Mouse (Mus musculus) retina, embryonic 14.5 days (tissue): ENCODE measurements around the gene 8030411F24Rik.
"Not testable (repeated sequence)": the region's sequence is repeated elsewhere in the genome, so short reads cannot be mapped to it uniquely, and the experiment has no call there.

Experiments
- DNase-seq: peaks from one replicate; pipeline ENCODE4 v3.0.0-alpha.2; 2015; ENCODE audit warnings: low spot score

8030411F24Rik gene

GRCm38 (mm10) chr2:148781709-148782108, at the start of gene 8030411F24Rik:
Gene 8030411F24Rik, plus strand, starts transcription at chr2:148782009.
- DNase-seq: no peak

- peak; percentile 92 for DNase-seq
Measured at GRCm38 (mm10) chr2:148732327-148733000, 49.3 kb upstream of the 8030411F24Rik start, which contains the start of gene Napb. Gene Napb, minus strand, starts transcription at chr2:148732467.

- DNase-seq: no peak
Measured at GRCm38 (mm10) chr2:148743001-148743400, 38.8 kb upstream of the 8030411F24Rik start.

DNA sequence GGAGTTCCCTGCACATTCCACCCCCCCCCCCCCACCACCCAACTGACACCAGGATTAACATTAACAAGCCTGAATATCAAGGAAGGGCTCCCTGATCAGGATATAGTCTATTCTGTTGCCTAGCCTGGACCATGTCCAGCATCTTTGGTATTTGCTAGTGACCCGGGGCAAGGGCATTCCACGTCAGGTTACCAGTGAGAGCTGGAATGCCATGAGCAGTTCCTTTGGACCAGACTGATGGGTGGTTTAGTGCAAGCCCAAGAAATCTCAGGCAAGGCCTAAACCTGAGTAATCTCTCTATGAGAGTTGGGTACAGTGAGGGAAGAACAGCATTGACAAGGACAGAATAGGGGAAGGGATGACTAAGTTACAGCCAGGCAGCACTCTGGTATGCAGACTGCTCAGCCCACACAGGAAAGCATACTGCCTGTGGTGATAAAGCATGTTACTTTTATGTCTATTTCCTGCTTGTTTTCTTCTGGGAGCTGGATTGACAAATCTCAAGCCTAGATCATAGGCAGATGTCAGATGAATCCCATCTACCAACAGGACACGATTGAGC, 37.9 kb upstream of the 8030411F24Rik start:
- no peak for DNase-seq

- DNase-seq: no peak
Measured at GRCm38 (mm10) chr2:148750058-148750457, 31.8 kb upstream of the 8030411F24Rik start, which contains the start of gene Cstl1. Gene Cstl1, plus strand, starts transcription at chr2:148750358.

DNA sequence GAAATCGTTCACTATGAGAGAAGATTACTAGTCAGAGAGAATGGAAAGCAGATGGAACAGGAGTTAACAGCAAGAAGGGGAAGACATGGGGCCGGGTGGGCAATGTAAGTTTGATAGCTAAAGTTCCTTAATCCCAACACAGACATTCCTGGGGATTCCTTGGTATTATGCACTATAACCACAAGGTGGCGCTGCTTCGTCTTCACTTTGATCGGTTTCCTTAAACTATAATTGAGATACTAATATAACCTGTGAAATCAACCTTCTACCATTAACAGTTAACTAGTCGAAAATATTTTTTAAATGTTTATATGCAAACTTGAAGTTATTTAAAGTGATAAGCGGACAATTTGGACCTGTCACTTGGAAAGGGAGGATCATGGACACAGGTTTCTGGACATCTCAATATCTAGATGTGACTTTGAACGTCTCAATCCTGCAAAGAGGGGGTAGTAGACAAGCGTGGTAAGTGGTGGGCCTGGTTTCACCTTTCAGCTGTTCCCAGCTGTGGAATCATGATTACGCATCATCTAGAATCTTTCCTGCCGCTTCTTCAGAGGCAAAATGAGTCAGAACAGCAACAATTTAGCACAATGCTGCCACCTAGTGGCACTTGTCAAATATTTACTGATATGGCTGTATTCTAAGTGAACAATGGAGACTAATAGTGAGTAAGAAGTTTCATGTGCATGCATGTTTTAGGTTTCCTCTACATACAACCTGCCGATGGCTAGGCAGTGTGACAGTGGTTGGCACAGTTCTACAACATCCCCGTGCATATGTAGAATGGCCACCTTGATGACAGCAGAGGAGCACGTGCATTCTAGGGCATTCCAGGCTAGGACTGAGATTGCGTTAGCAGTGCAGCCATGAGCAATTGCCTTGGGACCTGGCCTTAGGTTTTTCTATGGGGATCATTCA, 29.7 kb upstream of the 8030411F24Rik start:
- peak; percentile 93 for DNase-seq

GRCm38 (mm10) chr2:148754310-148754846, 27.4 kb upstream of the 8030411F24Rik start:
- no peak for DNase-seq

- no peak for DNase-seq
Measured at GRCm38 (mm10) chr2:148763648-148764388, 18.0 kb upstream of the 8030411F24Rik start.

DNA sequence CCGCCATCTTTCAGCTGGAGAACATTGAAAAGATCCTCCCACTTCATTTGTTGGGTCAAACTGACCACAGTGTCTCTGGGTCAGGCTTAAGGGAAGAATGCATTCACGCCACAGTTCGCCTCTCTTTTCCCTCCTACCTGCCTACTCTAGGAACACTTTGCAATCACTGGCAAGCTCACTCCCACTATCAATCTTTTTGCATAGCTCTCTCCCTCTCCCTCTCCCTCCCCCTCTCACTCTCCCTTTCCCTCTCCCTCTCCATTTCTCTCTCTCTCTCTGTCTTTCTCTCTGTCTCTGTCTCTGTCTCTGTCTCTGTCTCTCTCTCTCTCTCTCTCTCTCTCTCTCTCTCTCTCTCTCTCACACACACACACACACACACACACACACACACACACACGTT, 10.4 kb upstream of the 8030411F24Rik start, which contains the start of gene Cst11:
TSS of gene Cst11 (minus strand) at position 101 of the 400 bp plus-strand sequence.
- not testable (repeated sequence) for DNase-seq

DNA sequence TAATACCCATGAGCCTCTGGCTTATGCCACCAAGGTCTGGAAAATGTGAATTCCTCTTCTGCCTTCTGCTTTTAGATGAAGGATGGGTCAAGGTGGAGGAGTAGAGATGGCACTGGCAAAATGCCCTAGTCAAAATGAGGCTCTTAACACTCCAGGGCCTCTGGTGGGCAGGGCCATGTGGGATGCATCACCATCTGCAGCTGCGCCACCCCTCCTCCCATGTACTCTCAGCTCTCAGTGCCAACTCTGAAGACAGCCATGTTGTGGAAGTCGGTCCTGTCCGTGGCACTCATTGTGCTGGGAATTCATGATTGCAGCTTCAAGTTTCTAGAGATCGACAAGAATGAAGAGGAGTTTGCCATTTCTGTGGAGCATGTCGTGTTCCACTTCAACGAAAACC, 7.3 kb downstream of the 8030411F24Rik start, which contains the start of gene Cst12:
TSS of gene Cst12 (plus strand) at position 220 of the 400 bp plus-strand sequence.
- no peak for DNase-seq

DNA sequence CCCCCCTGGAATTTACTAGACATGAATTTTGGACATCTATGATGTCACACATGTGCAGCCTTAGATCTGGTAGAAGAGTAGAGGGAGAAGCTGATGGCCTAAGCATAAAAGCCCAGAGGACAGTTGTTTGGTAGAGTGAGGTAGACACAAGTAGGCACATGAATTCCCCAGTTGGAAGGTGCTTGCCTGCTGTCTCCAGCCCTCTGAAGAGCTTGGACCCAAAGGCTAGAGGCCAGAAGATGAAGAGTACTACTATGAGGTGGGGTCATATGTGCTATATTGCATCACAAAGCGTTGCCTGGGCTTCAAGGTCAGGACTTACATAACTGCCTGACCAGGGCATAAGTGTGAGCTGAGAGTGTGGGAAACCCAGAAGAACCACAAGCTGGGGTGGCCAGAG, 16.7 kb downstream of the 8030411F24Rik start, which contains the start of gene Cst8:
TSS of gene Cst8 (plus strand) at position 301 of the 400 bp plus-strand sequence.
- DNase-seq: no peak

DNA sequence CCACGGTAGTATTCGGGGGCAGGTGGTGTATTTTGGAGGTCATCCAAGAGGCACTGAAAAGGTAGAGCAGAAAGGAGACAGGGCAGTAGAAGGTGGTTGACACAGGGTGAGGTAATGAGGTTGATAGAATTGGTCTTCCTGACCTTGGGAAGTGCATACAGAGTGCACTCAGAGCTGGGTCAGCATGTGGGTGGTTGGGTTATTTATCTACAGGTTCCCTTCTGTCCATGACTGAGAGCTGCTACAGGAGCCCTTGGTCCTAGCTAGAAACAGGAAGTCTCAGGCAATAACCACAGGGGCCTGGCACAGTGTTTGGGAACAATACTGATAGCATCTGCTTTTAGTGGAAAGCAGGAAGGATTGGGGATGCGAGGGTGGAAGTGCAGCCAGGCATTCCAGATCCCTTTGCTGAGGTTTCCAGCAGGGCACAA, 19.7 kb downstream of the 8030411F24Rik start:
- no peak for DNase-seq

DNA sequence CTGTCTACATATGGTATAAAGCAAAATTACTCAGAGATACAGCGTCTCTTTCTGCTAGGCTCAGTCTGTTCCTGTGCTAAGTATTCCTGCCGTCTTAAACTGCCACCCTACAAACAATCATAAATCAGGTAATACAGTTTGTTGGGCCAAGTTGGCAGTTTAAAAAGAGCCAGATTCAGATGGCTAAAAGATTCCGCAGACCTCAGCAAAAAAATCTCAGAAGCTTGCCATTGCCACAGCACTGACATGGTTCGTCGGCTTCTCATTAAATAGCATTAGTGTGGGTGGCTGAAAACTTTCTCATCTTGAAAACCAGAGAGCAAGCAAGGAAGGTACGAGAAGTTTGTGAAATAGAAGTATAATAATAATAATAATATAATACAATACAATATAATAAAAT, 24.9 kb downstream of the 8030411F24Rik start:
- no peak for DNase-seq

GRCm38 (mm10) chr2:148819909-148820308, 38.1 kb downstream of the 8030411F24Rik start, which contains the start of gene Cst13:
Gene Cst13, plus strand, starts transcription at chr2:148820081.
- no peak for DNase-seq

- no peak for DNase-seq
Measured at GRCm38 (mm10) chr2:148825986-148826385, 44.2 kb downstream of the 8030411F24Rik start.

DNA sequence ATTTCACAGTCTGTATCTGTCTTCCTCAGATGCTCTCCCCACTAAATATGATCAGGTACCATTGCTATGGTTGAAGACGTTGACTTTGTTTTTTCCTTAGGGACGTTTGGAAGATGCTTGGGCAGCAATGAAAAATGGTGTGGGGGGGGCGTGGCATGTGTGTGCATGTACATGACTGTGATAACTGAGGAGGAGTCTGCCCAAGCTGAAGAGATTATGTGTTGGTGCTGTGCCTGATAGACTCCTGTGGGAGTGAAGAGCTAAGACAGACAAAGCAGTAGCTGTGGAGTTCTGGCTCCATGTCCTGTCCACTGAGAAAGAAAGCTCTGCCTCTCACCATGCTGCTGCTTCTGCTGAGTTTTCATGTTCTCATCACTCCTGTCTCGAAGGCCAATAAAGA, 53.1 kb downstream of the 8030411F24Rik start, which contains the start of gene Cst9:
TSS of gene Cst9 (plus strand) at position 236 of the 400 bp plus-strand sequence.
- DNase-seq: no peak
